Mouse (Mus musculus): ENCODE data around the gene Olfr686.

The Olfr686 gene

GRCm38 (mm10) chr7:105207385-105207784, at the start of gene Olfr686:
TSS of gene Olfr686 (minus strand) at chr7:105207485.
- no peak for DNase-seq (ENCODE audit: low spot score in 2 of 2)

- DNase-seq (ENCODE audit: low spot score in 2 of 2), result peak in 1 of 2 experiments; percentile 2
Measured at GRCm38 (mm10) chr7:105256656-105257055, 49.4 kb upstream of the Olfr686 start.

GRCm38 (mm10) chr7:105248197-105248596, 40.9 kb upstream of the Olfr686 start:
- no peak for DNase-seq (ENCODE audit: low spot score in 2 of 2)

GRCm38 (mm10) chr7:105247671-105248070, 40.4 kb upstream of the Olfr686 start:
- no peak for DNase-seq (ENCODE audit: low spot score in 2 of 2)

GRCm38 (mm10) chr7:105229386-105229785, 22.1 kb upstream of the Olfr686 start:
- no peak for DNase-seq (ENCODE audit: low spot score in 2 of 2)

GRCm38 (mm10) chr7:105228138-105228537, 20.9 kb upstream of the Olfr686 start:
- DNase-seq (ENCODE audit: low spot score in 2 of 2), result no peak

- DNase-seq (ENCODE audit: low spot score in 2 of 2), result no peak
Measured at GRCm38 (mm10) chr7:105226703-105227102, 19.4 kb upstream of the Olfr686 start.

- DNase-seq (ENCODE audit: low spot score in 2 of 2), result no peak
Measured at GRCm38 (mm10) chr7:105226072-105226471, 18.8 kb upstream of the Olfr686 start.

GRCm38 (mm10) chr7:105218281-105218680, 11.0 kb upstream of the Olfr686 start:
- DNase-seq (ENCODE audit: low spot score in 2 of 2), result no peak

GRCm38 (mm10) chr7:105214761-105215160, 7.5 kb upstream of the Olfr686 start:
- no peak for DNase-seq (ENCODE audit: low spot score in 2 of 2)

GRCm38 (mm10) chr7:105185912-105186311, 21.4 kb downstream of the Olfr686 start, which contains the start of gene Olfr685:
TSS of gene Olfr685 (minus strand) at chr7:105186012.
- DNase-seq (ENCODE audit: low spot score in 2 of 2), result no peak

- DNase-seq (ENCODE audit: low spot score in 2 of 2), result no peak
Measured at GRCm38 (mm10) chr7:105170773-105171172, 36.5 kb downstream of the Olfr686 start.

GRCm38 (mm10) chr7:105163553-105163952, 43.7 kb downstream of the Olfr686 start, which contains the start of gene Olfr684:
TSS of gene Olfr684 (minus strand) at chr7:105163653.
- no peak for DNase-seq (ENCODE audit: low spot score in 2 of 2)
